Mouse (Mus musculus) thymus, adult 2 months (tissue): ENCODE measurements around the gene Cnr2.
A peak's percentile ranks its signal among the peaks of the same experiment; 100 is the strongest.

Source experiments
- CTCF ChIP-seq: fragments of 200-500 bp; IDR thresholded peaks from 2 replicates; pipeline ENCODE4 v1.5.1; 2012; ENCODE audit warnings: mild to moderate bottlenecking, control low read depth, low read length, moderate library complexity, borderline replicate concordance; ENCODE audit not compliant: control insufficient read depth, poor library complexity, insufficient read depth; ENCODE audit errors: extremely low read depth
- POLR2A ChIP-seq: fragments of 200-500 bp; IDR thresholded peaks from 2 replicates; pipeline ENCODE4 v1.6.1; 2012; ENCODE audit warnings: mild to moderate bottlenecking, low read length, control low read depth, moderate library complexity; ENCODE audit not compliant: control insufficient read depth, poor library complexity, insufficient read depth; ENCODE audit errors: extremely low read depth

DNA sequence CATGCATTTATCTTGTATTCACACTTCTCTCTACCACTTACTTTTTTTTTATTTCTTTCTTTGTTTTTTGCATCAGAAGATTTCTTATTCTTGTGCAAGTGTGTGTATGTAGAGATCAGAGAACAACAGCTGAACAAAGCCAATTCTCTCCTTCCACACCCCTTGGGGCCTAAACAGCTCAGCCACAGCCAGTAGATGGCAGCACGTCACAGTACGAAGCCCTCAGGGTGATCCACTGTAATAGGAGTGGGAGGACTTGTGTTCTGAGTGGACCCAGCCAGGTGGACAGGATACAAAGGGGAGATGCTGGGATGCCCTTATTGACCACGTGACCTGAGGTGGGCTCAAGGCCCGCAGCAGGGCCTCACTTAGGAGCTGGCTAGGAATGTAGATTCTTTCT lies 5.3 kb upstream of the Cnr2 start:
- TF ChIP-seq CTCF (peak; percentile 72; the same call in 1 of the 2 replicates), POLR2A (no peak)
